Mouse (Mus musculus) layer of hippocampus, postnatal 14 days (tissue): Measurements from ENCODE around the gene Arl6ip5. TPM values are rescaled to one million over a fixed set of nuclear protein-coding genes. Genes with fewer than 3 reads are reported as not detected.
"Not testable (repeated sequence)": the region's sequence is repeated elsewhere in the genome, so short reads cannot be mapped to it uniquely, and the experiment has no call there.

Experiments
- DNase-seq, 2 experiments: peaks; one replicate each; pipeline ENCODE4 v3.0.0; 2021 to 2022; ENCODE audit warnings: low spot score in 2 of 2, mixed read lengths in 1 of 2
- total RNA-seq, 2 experiments: library from RNA; stranded (reverse); gene quantifications; 2 replicates each; pipeline ENCODE4 v1.2.3; 2021

The Arl6ip5 gene
- total RNA-seq, 2 experiments from 2014 or later, result 156 to 168 TPM

DNA sequence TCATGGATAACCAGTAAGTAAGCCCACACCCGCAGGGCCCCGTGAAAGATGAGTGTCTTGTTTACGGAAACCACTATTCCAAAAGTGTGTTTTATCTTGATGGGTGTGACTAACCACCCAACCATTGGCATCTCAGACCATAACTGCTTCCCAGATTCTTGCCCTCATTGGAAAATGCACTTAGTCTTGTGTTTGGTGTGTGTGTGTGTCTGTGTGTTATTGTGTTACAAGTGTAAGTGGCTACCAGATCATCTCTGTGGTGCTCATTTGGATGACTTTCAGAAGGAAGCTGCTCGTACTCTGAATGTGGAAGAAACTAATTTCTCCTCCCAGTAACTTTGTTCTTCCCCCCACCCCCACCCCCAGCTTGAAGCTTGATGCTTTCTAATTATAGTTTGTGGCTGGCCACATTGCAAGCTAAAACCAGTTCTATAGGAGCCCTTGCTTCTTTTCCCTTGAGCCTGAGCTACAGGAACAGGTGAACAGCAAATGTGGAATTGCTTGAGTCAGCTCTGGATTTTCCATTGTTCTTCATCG lies 12.5 kb downstream of the Arl6ip5 start:
- no peak for DNase-seq

DNA sequence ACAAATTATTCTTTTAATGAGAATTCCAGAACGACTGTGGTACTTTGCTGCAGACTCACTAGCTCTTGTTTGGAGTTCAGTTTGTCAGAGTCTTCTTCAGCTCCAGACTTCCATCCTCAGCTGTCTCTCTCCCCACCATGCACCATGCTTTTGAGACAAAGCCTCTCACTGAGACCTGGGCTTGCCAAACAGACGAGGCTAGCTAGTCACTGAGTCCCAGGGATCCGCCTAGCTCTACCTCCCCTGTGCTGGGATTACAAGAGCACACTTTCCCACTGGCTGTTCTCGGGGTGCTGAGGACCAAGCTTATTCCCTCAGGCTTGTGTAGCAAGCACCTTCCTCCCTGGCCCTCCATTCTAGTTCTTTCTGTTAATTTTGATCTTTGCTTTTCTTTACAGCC lies 13.1 kb downstream of the Arl6ip5 start:
- DNase-seq, result no peak

DNA sequence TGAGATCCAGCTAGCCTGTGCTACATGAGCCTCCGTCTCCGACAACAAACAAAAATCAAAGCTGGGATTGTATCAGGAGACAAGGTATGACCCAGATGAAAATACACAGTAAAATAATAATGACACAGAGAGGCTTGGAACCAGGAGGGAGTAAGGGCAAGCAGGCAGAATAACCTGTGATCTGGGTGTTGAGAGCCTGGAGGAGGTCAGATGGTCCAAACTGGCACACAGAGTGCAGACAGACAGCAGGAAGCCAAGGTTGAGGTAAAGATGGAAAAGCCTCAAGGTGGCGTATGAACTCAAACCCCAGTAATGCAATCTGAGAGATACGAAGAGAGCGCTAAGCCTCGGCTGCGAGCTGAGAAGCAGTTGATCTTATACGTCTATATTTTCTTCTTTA lies 14.0 kb downstream of the Arl6ip5 start:
- no peak for DNase-seq

DNA sequence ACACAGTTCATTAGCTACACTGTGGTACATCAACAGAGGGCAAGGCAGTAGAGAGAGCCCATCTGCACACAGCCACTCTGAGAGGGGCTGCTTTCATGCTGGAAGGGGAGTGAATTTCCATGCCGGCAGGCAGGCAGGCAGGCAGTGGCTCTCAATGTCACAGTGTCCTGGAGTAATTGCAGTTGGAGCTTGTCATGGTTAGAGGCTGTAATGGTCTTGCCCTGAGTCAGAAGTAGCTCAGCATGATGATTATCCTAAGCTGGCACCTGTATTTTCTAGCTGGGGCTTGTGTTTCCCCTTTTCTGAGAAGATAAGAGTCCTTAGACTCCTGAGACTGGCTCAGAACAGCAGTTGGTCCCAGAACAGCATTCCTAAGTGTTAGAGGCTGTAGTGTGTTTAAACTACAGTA lies 15.6 kb downstream of the Arl6ip5 start:
- no peak for DNase-seq

DNA sequence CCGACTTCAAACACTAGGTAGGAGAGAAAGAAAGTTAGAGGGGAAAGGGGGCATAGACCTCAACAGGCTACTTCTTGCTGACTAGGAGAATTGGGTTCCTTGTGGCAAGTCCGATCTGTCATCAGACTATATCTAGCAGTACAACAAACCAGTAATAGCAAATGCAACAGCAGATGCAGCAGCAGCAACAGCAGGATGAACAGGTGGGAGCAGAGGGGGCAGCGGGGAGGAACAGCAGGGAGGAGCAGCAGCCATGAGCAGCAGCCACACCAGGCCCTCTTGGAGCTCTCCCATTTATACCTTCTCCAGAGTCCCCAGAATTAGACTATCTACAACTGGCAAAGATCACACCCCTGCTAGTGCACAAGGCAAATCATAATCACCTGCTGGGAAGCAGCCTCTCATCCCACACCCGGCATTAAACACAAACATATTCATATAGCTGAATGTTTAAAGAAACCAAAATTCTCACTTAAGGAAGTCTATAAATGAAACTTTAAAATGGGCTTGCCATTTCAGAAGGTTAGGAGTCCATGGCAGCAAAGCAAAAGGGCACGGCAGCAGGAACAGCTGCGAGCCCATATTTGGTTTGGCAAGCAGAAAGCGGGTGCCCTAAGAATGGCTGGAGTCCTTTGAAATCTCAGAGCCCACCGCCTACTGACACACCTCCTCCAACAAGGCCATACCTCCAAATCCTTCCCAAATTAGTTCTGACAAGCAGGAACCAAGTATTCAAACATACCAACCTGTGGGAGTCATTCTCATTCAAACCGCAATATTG lies 16.8 kb downstream of the Arl6ip5 start:
- no peak for DNase-seq

DNA sequence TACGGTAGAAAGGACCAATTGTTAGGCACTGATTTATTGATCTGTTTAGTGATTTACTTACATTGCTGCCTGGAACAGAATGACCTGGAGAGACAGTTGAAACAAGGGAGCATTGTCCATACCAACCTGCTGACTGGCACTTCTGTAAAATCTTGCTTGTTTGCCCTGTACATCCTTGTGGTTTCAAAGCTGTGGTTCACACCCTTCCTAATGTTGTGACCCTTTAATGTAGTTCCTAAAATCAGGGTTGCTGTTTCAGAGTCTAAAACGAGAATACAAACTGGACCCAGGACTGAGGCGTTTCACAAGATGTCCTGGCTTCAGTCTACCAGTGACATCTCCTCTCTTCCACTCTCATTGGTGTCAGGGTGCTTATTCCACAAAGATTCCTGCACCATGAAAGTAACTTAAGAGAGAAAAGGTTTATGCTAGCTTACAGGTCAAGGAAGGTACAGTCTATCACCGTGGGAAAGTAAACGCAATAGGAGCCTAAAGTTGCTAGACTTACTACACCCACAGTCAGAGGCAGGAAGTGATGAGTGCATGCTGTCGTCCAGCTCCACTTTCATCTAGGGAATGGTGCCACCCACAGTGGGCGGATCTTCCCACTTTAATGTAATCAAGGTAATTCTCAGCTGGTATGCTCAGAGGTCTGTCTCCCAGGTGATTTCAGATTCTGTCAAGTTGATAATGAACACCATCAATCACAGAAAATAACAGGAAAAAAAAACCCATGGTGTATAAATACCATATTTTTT lies 24.6 kb downstream of the Arl6ip5 start:
- no peak for DNase-seq

DNA sequence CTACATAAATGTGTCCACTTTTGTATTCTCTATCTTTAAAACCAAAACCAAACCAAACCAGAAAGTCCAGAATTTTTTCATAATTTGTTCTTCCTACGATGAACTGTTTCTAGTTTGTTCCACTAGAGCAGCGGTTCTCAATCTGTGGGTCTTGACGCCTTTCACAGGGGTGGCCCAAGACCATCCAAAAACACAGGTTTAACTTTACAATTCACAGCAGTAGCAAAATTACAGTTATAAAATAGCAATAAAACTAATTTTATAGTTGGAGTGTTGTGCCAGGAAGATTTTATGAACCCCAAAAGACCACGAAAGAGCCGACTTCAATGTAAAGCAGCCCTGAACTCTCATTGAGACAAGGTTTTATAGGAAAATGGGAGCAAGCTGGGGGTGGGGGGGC lies 25.6 kb downstream of the Arl6ip5 start:
- DNase-seq, result no peak

DNA sequence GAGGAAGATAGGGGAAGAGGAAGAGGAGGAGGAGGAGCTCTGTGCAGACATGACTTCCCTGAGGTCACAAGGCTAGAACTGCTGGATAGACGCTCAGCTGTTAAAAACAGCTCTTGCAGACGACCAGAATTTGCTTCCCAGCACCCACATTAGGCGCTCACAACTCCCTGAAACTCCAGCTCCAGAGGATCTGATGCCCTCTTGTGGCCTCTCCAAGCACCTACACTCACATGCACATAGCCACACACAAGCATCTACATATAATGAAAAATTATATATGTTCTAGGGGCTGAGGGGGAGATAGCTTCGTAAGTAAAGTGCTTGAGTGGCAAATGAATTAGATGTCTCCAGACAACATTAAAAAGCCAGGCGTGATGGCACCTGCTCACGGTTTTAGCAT lies 28.9 kb downstream of the Arl6ip5 start:
- DNase-seq, result no peak

DNA sequence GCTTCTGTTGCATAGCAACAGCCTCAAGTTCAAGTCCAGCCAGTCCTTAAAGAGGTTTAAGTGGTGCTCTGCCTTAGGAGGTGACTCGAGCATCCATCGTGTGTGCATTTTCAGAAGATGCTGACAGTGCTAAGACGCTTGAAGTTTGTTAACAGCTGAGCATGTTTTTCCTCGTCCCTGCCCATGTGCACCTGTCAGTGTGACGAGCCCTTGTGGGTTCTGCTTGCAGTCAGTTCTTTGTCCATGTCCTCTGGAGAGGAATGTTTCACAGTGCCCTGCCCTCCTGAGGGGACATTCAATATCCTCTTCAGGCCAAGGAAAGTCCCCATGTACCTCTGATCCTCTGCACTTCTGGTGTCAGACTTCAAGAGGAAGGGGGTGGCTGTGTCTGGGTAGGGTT lies 29.6 kb downstream of the Arl6ip5 start:
- DNase-seq, result no peak

DNA sequence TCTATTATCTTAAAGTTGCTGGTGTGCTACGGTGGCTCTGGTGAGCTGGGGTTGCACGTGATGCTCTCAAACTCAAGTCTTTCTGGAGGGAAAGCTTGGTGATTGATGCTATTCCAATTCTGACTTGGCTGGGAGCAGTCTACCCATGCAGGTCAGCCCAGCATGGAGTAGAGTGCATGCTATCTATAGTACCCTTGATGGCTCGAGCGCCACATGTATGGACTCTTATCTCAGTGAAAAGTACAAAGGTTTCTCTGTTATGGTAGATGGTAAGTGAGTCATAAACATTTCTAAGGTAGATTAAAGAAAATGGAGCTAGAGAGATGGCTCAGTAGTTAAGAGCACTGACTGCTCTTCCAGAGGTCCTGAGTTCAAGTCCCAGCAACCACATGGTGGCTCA lies 32.0 kb downstream of the Arl6ip5 start:
- DNase-seq, result no peak

DNA sequence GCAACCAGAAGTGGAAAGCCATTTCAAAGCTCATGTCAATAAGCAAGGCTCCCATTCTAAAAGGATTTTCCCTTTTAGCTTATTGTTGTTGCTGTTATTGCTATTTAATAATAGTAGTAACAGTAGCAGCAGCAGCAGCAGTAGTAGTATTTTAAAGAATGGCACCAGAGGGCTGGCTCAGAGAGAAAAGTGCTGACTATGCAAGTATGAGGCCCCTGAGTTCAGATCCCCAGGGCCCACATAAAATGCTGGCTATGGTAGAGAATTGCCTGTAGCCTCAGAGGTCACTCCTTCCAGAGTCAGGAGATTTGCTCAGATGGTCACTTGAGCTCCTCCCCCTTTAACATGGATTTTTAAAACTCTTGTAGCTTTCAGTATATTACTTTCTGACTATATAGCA lies 34.7 kb downstream of the Arl6ip5 start:
- no peak for DNase-seq

DNA sequence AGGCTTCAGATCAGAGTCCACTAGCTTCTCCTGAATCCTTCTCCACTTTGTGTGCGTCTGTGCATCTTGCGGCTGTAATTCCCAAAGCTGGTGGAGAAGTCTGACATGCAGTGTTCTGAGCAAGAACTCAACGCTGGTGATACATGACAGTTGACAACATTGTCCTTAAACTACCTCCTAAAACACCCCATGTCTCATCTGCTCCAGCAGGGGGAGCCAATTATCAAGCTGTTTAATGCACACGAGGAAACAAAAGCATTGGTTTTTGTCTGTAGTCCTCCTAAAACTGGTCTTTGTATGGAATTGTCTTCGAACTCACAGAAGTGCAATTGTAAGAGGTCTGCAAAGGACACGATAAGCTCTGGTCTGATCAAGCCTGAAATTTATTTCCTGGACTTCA lies 40.5 kb downstream of the Arl6ip5 start:
- DNase-seq, result peak; percentile 37 to 72

DNA sequence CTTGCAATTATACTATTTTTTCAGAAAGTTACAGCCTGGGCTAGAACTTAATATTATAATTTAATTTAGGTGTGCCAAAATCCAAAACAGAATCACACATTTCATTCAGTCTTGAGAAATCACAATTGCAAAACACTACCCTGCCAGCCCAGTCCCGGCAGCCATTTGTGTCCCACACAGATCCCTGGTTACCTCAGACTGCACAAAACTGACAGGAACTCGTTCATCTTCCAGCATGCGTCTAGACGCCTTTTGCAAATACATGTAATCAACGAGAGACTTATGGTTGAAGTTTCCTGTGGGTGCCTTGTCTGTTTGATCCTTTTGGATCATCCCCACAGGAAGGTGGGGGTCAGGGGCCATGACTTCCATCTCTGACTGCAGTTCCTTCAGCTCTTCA lies 41.6 kb downstream of the Arl6ip5 start:
- no peak for DNase-seq

DNA sequence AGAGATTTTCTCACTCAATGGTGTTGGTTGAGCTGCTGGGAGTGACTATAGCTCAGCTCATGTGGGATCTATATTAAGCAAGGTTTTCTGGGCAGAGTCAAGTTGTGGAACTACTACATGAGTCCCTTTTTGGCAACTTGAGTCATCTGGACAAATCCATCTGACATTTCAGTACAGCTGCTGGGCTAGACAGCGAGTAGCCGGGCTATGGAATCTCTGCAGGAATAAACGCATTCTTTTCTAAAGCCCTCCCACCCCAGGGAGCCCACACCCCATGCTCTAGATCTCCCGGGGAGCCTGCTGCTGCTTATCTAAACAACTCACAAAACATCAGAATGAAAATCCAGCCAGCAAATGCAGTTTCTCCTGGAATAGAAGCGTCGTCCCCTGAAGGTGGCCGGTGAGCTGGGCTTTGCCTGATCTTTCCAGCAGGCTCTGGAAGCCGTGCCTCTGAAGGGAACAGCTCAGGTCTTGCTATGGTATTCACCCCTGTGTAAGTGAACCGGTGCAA lies 42.3 kb downstream of the Arl6ip5 start, which contains the start of gene Lmod3:
TSS of gene Lmod3 (minus strand) at position 49 of the 511 bp plus-strand sequence.
- no peak for DNase-seq

DNA sequence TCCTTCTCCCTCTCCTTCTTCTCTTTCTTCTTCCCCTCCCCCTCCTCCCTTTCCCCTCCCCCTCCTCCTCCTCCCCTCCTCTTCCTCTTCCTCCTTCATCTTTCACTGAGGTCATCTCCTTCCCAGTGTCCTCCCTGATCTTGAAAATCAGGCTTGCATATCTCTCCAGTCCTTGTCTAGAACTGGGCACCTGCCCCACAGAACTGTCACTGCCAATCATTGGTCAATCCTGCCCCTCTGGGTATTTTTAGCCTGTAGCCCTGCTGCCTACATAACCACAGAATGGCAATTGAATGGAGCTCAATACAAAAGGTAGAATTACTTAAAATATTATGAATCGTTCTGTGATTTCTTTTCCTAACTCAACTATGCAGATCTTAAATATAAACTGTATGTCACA lies 48.0 kb downstream of the Arl6ip5 start:
- DNase-seq, result no peak

DNA sequence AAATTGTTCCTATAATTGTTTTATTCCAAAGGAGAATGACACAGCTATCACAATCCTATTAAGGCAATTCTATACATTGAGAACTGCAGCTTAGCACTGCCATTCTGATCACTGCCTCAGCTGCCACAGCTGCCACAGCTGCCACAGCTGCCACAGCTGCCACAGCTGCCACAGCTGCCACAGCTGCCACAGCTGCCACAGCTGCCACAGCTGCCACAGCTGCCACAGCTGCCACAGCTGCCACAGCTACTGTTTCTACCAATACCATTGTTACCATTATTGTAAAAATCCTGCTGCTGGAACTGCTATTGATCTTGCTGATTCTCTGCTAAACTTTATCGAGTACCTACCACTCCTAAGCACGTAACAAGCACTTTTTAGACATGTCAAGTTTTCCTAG lies 49.4 kb downstream of the Arl6ip5 start:
- not testable (repeated sequence) for DNase-seq

DNA sequence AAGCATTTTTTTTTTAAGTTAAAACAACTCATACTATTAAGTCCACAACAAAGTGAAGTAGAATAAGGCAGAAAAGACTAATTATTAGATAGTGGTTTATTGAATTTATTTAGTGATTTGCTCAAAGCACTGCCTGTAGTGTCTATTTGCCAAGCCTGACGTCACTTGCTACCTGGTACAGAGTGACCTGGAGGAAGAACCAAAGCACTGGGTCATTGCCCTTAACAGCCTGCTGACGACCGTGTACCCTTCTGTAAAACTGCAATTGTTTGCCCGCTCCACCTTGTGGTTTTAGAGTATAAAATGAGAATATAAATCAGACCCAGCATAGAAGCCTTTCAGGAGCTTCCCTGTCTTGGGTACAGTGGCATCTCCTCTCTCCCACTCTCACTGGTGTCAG lies 51.7 kb downstream of the Arl6ip5 start:
- no peak for DNase-seq

DNA sequence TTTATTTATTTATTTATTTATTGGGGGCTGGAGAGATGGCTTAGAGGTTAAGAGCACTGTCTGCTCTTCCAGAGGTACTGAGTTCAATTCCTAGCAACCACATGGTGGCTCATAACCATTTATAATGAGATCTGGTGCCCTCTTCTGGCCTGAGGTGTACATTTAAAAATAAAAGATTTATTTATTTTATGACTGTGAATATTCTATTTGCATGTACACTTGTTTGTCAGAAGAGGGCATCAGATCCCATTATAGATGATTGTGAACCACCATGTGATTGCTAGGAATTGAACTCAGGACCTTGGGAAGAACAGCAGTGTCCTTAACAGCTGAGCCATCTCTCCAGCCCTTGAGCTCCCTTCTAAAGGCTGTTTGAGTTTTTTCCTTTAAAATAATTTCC lies 53.3 kb downstream of the Arl6ip5 start:
- DNase-seq, result not testable (repeated sequence)

DNA sequence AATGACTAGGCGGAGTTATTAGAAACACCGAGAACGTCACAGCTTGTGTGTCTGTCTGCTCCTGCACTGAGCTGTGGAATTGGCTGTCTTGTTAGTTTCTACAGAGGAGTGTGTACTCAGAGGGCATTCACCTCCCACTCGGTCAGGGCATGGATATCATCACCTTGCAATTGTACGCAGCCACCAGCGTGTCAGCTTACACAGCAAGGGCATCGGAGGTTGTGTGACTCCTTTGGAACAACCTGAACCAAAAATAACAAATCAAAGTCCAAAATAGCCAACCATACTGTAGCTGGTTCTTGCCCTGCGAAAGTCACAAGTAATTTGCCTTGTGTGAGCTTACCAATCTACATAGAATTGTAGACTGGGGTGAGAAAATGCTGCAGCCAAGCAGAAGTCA lies 54.8 kb downstream of the Arl6ip5 start:
- no peak for DNase-seq

DNA sequence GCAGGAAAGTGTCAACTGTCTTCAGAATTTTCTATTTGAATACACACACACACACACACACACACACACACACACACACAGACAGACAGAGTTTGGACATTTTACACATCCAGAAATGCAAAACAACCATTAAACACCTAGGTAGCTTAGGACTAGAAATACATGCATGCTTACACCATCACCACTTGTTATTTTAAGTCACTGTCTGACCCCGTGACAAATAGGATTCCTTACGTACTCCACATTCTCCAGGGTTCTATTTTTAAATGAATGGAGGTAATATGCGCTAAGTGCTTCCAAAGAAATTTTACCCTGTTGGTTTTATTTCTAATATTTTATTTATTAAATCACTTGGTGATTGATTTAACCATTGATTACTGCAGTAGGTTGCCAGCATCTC lies 55.2 kb downstream of the Arl6ip5 start:
- no peak for DNase-seq

DNA sequence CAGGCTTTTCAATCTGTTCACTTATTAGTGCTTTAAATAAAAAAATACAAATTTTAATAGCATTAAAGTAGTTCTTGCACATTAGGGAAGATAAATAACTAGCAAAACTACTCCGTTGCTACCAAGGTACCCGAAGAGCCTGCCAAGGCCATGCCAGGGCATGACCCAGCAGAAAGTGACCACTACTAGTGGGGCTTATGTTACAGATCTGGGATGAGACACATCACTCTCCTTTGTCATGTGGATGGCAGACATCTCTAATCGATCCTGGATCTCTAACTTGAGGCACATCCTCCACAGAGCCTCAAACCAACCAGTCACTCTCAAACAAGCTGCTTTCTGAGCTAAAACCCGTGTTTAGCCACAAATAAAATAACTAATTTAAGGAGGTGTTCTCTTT lies 56.2 kb downstream of the Arl6ip5 start:
- DNase-seq, result no peak

DNA sequence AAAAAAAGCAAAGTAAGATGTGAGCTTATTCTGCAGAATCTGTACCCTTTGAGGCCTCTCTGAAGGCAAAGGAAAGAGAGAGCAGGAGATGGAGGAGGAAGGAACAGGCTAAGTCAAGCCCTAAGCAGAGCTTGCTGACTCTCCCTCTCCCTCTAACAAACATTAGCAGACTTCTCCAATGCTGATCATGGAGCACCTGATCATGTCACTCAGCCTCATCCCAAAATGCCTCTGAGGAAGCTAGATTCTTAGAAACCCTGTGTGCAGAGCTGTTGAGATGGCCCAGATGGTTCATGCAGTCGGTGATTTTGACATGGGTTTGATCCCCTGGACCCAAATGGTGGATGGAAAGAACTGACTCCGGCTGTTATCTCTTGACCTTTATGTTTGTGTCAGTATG lies 56.6 kb downstream of the Arl6ip5 start:
- no peak for DNase-seq
